Mouse (Mus musculus) adrenal gland, adult 18-20 months (tissue): Measurements from ENCODE around the gene 1500011B03Rik. TPM values are rescaled to one million over a fixed set of nuclear protein-coding genes. Genes with fewer than 3 reads are reported as not detected.

Experiments
- DNase-seq, 2 experiments: peaks; one replicate each; pipeline ENCODE4 v3.0.0; 2021 to 2022; ENCODE audit warnings: low spot score in 2 of 2
- total RNA-seq, 2 experiments: library from RNA; stranded (reverse); gene quantifications; 1 replicate in 1 of 2; 2 replicates in 1 of 2; pipeline ENCODE4 v1.2.3; 2021

The 1500011B03Rik gene
- total RNA-seq, 2 experiments from 2014 or later: 27.9 to 38.5 TPM

GRCm38 (mm10) chr5:114809826-114810225 lies 13.4 kb downstream of the 1500011B03Rik start:
- no peak for DNase-seq

DNA sequence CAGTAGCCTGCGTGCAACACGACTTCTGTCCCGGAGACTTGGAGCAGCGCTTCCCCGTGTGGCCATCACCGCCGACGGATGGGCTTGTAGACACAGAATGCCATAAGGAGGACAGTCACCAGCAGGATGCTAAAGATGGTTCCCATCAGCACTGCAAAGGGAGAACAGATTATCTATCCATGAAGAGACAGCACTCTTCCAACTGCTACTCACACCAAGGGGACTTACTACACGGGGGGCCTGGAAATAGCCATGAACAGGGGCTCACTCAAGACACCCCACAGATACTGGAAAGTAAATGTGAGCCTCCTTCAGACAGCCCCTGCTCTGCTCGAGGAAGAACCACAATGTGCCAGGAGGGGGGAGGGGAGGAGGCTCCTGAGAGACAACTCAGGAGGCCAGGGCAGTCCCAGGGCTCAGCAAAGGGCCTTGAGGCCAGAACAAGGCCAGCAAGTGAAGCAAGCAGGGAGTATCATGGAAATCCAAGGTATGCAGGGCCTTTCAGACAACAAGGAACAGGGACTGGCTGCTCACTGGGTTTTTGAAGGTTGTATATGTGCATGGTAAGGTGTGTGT lies 14.0 kb downstream of the 1500011B03Rik start:
- DNase-seq: no peak

DNA sequence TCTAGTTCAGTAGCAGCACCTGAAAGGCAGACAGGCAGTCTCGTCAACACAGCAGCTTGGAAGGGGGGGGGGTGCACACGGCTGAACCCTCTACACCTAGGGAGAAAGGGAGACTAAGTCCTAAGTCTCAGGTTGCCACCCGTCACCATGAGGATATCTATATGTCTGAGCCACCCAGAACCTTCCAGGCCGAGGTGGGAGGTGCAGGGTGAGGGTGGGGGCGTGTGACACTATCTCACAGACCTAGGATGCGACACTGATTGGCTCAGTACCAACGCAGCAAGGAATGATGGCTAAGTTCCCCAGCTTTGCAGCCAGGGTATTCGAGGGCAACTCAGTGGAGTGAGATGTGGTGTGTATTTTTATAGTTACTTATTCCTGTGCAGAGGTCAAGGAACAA lies 14.9 kb downstream of the 1500011B03Rik start:
- DNase-seq: no peak

GRCm38 (mm10) chr5:114807893-114808292 lies 15.4 kb downstream of the 1500011B03Rik start:
- no peak for DNase-seq

- no peak for DNase-seq
Observed at GRCm38 (mm10) chr5:114807468-114807867, 15.8 kb downstream of the 1500011B03Rik start.

DNA sequence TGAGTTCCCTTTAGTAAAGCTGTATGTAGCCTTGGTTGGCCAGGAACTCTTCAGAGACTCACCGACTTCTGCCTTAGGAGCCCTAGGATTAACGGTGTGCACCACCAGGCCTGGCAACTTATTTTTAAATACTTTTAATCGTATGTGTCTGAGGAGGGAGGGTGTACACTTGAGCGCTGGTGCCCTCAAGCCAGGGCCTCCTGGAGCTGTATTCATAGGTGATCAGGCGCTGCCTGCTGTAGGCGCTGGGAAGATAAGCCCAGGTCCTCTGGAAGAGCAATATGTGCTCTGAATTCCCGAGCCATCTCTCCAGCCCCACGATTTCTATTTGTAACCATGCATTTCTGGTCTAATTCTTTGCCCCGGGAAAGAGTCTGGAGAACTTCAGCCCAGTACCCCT lies 16.2 kb downstream of the 1500011B03Rik start:
- DNase-seq: no peak

DNA sequence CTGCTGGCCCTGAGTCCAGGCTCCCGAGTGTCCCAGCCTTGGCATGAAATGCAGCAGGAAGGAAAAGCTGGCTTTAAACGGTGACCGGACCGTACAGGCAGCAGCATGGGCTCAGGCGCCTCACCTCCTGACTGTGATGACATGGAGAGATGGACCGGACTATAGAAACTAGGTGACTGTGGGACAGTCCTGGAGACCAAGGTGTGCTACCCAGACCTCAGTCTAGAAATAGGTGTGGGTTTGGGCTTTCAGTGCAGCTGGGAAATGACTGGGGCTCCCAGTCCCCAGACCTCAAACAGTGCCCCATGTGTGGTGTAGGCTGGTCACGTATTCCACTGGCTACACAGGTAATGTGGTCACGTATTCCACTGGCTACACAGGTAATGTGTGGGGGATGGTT lies 16.6 kb downstream of the 1500011B03Rik start:
- DNase-seq: no peak

DNA sequence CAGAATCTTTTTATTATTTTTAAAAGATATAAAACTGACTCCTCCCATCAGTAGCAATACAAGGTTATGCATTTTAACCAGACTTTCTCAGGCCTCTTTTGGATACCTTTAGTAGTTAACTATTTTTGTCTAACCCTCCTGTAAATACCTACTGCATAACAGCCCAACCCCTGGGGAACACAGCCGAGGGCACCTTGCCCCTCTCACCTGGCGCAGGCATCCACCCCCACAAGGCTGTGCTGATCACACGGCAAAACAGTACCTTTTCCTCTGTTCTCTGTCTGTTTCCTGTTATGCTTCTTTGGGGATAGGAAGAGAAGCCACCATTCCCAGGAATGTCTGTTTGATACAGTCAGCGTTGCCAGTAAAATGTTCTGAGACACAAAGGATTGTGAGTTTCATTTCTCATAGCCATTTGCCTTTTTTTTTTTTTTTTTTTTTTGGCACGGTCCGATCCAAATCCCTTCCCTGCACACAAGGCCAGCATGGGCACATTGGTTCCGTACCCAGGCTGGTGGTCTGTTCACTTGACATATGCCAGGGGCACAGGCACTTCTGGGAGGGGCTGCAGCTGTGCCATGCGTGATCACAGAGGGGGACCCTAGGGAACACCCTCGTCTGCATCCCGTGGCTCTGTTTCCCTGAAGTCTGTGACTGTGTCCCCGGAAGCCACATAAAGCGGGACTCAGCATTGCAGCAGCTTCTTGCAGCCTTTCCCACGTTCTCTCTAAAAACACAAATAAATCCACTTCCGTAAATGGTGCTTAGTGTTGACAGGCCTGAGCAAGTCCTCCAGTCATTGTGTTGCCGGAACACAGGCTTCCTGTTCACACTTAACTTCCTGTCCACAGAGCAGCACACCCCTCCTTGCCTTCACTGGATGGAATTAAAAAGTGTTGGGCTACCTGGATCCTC lies 17.6 kb downstream of the 1500011B03Rik start:
- DNase-seq: no peak

DNA sequence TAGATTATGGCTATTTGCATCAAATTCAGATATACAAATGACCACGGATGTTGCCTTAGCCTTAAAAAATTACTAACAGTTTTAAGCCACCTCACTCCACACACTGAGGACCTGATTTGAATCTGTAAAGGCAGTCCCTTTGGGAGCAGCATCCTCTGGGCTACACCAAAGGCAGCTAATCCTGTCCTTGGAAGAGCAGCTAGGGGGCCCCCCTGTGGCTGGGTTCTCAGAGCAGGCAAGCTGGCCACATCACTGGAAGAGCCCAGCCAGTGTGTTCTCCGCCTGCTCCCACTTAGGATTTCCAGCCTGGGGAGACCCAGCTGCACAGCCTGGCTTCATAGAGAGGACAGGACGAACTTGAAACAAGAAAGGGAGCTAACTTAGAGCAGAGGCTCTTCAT lies 18.3 kb downstream of the 1500011B03Rik start:
- peak in 1 of 2 experiments; percentile 47 for DNase-seq

GRCm38 (mm10) chr5:114804335-114804734 lies 18.9 kb downstream of the 1500011B03Rik start:
- DNase-seq: no peak

DNA sequence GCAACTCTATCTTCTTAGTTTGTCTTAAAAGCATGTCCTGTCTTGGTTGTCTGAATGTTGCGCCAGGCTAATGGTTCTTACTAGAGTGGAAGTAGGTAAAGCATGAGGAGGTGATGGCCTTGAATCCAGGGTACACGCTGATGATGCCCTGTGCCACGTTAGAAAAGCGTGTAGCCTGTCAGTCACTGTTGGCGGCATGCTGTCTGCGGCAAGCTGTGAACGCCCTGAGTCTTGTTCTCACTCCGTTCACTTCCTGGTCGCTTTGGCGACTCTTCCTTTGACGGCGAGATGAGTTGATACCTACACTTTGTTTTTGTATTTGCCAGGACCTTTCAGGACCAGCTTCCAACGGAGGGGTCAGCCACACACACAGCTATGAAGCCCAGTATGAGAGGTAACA lies 20.0 kb downstream of the 1500011B03Rik start:
- no peak for DNase-seq

- DNase-seq: no peak
Observed at GRCm38 (mm10) chr5:114801841-114802240, 21.4 kb downstream of the 1500011B03Rik start.

- DNase-seq: no peak
Observed at GRCm38 (mm10) chr5:114801049-114801448, 22.2 kb downstream of the 1500011B03Rik start.

- DNase-seq: no peak
Observed at GRCm38 (mm10) chr5:114799848-114800247, 23.4 kb downstream of the 1500011B03Rik start.

DNA sequence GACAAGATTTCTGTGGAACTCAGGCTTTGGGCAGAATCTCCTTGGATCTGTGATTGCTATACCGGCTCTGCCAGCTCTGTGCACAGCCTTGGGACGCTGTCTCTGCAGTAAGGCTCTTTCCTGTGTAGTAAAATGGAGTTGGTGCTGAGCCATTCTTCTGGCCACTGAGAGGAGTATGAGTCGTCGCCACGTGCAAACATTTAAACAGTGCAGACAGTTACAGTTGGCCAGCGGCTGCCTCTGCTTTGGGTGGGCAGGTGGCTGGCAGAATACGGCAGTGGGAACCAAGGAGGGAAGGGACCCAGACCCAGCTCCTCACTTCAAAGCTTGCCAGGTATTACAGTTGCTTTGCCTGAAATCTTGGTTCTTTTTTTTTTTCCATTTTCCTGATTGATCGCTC lies 26.0 kb downstream of the 1500011B03Rik start:
- no peak for DNase-seq

DNA sequence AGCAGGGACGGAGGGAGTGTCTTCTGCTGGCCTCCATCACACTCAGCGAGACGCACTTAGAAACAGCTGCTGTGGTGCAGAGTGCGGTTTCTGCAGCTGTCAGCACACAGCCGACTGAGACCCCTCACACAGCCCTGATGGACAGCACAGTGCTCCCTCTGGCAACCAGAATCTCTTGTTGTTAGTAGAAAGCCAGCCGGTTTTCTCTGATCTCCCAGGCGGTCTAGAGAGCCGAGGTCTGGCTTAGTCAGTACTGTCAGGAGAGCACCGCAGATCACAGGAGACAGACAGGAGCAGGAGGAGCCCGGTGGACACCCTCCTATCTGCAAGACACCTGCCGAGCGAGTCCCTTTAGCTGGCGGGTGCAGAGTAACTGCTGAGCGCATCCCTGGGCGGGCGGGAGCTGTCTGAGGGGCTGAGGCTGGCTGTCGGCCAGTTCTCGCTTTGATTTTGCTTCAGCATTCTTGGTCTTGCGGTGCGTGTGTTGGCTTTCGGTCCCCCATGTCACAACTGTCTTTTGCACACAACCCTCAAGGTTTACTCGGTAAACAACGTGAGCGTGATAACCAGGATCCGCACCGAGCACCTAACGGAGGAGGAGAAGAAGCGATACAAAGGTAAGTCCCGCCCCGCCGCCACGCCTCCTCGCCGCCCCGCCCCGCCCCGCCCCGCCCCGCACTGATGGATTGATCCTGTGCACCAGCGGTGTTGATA lies 26.8 kb downstream of the 1500011B03Rik start:
- no peak for DNase-seq

- no peak for DNase-seq
Observed at GRCm38 (mm10) chr5:114795653-114796052, 27.6 kb downstream of the 1500011B03Rik start.

- peak in 1 of 2 experiments; percentile 45 for DNase-seq
Observed at GRCm38 (mm10) chr5:114795231-114795630, 28.0 kb downstream of the 1500011B03Rik start.

GRCm38 (mm10) chr5:114794609-114795008 lies 28.7 kb downstream of the 1500011B03Rik start:
- no peak for DNase-seq

DNA sequence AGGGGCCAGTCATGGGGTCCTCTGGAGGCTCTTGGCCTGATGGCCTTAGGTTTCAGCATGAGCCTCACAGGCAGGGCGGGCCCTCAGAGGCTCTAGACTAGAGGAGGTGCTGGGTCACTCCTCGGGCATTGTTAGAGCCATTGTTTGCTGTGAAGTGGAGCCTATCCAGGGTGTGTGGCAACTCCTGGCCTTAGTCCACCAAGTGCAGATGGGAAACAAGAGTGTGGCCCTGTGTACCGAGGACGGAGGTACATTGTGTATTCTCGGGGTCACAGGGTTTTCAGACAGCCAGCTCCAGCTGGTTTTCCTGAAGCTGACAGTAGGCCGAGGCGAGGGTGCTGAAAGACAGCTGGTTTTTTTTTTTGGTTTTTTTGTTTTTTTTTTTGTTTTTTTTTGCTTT lies 30.0 kb downstream of the 1500011B03Rik start:
- no peak for DNase-seq

GRCm38 (mm10) chr5:114785196-114785595 lies 38.1 kb downstream of the 1500011B03Rik start:
- no peak for DNase-seq
